Mouse (Mus musculus) cerebellum, adult 9-11 months (tissue): Measurements from ENCODE around the gene Cbln3.
A peak's percentile ranks its signal among the peaks of the same experiment; 100 is the strongest.

Experiments used
- DNase-seq: peaks from one replicate; pipeline ENCODE4 v3.0.0; 2022

Cbln3 gene

DNA sequence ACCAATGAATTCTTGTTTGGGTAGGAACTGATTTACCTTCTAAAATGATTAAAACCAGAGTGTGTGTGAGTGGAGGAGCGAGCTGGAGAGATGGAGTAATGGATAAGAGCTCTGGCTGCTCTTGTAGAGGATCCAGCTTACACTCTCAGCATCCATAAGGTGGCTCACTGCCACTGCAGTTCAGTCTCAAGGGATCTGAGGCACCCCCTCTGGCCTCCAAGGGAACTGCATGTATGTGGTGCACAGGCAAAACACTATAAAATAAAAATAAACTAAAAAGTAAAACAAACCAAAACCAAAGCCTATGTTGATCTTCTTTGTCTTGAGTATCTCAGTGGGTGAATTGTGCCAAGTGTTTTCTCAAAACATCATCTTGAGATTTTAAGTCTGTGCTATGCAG is 4.6 kb downstream of the Cbln3 start:
- DNase-seq, result peak; percentile 78

DNA sequence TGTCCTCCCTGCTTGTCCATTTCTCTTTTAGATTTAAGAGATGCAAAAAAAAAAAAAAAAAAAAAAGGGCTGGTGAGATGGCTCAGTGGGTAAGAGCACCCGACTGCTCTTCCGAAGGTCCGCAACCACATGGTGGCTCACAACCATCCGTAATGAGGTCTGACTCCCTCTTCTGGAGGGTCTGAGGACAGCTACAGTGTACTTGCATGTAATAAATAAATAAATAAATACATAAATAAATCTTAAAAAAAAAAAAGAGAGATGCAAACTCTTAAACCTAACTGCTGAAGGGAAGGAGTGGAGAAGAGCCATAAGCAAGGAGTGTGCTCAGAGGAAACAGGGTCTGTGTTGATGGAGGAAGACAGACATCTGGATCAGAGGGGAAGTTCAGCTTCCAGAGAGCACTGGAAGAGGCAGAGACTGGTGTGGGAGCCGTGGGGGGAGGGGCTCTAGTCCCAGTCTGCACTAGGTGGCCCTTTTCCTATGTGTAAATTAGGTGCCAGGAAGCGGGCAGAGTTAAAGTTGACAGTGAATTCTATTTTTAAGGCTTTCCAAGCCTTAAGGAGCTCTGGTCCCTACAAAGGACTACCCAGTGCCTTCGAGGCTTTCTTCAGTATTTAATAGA is 5.8 kb downstream of the Cbln3 start:
- peak; percentile 60 for DNase-seq

DNA sequence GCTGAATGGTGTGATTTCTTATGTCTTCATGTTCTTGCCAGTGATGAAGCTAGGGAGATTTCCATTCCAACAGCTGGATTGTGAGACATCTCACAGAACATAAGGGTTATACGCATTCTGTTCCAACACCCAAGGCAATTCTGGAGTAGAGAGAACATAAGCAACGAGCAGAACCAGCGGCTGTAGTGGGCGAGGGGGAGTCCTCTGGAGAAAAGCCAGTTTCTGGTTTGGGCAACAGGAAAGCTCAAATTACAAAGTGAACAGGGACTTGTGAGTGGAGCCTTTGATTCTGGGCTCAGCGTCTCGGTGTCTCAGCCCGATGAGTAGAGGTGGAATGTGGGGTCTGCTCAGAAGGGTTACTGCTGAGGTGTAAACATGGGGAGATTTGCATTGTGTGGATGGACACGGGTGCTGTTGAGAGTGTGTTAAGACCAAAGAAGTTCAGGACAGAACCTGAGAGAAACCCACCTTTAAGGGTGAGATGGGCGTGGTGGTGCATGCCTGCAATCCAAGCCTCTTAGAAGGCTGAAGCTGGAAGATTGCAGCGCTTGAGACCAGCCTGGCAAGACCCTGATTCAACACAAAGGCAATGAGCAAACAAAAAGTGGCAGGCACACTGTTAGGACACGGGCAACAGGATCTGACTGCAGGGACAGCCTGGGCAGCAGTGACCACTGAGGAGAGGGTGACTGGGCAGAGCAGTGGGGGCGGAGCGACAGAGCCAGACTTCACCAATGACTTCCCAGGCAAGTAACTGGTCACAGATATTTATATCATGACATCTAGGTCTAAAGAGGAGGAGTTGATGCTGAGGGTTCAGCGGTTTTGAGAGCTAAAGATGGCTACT is 6.5 kb downstream of the Cbln3 start:
- DNase-seq, result peak; percentile 82

DNA sequence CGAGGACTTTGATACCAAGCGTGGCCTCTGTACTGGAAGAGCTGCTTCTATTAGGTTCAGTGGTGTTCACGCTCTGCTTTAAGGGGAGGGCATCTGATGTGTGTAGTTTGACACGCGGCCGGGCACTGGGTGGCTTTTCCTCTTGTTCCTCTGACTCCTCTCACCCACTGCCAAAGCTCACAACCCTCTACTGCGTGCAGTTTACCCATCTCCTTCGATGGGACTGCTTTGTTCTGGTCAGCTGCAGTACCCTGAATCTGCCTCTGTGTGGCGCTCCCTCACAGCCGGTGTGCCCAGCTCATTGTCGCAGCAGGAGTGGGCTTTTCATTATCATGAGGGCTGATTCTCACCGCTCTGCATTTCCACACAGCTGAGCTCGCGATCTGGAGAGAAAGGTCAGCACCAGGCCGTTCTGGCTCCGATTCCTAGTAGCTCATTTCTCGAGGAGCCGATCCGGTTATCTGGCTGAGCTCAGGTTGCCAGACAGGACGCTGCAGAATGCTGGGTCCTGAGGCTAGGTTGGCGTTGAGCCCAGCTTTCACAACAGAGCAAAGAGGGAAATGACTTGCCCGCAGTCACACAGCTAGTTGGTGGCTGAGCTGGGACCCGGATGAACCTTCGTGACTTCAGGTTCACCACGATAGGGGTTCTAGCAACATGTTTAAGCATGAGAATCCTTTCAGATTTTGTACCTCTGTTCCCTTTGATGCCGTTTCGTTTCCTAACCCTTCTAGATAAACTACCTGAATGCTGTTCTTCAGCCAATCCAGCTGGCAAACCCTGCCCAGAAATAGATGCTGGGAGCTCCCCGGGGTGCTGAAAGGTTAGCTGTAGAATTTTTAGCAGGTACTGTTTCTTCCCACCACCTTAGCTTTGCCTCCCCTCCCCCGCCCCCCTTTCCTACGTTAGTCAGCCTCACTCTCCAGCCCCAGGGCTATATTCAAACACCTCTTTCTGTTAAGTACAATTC is 10.2 kb downstream of the Cbln3 start:
- DNase-seq, result peak; percentile 93

DNA sequence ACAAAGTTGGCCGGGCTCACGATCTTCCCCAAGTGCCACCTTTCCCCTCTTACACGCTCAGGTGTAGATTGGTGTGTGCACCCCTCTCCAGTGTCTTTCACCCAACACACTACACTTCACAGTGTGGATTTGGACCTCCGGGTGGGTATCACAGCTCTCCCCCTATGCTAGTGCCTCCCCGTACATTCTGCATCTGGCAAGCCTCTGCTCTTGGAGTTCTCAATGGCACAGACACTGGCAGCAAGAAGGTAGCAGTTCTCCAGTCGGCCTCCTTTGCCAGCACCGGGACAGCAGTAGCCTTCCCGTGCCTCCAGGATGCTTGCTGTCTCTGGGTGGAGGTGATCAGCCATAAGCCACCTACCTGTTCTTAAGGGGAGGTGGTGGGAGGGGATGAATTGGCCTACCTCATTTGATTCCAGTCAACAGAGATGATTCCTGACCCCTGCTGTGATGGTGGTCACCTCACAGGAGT is 10.9 kb downstream of the Cbln3 start:
- DNase-seq, result no peak

DNA sequence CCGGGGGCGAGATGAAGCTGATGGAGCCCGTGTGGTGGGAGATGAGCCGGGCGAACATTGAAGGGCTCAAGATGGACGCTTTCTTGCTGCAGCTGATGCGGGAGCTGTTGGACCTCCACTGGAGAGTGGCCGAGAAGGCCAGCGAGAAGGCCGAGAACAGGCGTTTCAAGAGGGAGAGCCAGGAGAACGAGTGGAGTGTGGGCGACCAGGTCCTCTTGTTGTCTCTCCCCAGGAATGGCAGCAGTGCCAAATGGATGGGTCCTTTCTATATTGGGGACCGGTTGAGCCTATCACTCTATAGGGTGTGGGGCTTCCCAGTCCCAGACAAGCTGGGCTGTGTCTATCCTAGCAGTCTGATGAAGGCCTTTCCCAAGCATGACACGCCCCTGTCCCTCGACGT is 11.6 kb downstream of the Cbln3 start:
- DNase-seq, result peak; percentile 66

DNA sequence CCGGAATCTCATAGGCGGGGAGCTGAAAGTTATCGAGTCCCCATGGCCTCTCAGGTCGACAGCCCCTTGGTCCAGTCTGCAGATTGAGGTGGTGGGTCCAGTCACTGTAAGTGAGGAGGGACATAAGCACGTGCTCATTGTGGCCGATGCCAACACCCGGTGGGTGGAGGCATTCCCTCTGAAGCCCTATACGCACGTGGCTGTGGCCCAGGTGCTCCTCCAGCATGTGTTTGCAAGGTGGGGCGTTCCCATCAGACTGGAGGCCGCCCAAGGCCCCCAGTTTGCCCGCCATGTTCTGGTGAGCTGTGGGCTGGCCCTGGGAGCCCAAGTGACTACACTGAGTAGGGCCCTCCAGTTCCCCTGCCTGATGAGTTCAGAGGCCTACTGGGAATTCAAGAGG is 12.2 kb downstream of the Cbln3 start:
- peak; percentile 53 for DNase-seq

DNA sequence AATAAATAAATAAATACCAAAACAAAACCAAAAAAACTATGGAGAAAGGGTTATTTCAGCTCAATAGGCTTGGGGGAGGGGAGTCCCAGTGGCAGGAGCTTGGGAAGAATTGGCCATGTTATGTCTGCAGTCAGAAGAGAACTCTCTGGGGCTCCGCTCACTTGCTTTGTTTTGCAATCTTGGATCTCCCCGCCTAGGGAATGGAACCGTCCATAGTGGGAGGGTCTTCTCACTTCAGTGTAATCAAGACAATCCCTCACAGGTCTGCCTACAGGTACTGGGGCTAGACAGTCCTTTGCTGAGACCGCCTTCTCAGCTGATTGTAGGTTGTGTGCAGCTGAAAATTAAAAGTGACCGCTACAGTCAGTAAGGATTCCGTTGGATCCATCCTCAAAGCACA is 14.7 kb downstream of the Cbln3 start:
- no peak for DNase-seq

DNA sequence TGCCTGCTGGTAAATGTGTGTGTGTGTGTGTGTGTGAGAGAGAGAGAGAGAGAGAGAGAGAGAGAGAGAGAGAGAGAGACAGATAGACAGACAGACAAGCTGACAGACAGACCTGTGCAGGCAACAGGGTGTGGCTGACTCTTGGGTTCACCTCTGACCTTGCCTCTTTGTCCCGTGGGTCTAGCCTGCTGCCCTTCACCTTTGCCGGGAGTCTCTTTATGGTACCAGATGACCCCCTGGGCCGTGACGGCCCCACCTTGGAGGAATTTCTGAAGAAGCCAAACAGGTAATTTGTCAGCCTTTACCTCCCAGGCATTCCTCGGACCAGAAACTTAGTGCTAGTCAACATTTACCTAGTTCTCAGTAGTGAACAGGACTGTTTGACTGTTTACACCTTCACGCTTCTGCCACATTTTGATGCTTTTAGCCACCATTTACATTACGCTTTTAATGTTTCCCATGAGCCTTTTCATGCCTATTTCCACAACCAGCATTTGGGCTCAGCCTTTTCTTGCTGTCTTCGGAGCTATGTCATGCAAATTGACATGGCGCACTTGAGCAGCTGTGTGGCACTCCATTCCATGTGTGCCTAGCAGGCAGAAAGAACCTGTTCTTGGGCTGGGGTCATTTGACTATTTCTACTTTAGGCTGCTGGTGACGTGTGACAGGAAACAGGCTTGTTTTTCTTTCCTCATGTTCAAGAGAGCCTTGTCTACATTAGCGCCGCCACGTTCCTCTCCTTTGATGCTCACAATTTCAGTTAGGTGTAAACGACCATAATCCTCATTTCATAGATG is 15.8 kb downstream of the Cbln3 start:
- DNase-seq, result no peak

DNA sequence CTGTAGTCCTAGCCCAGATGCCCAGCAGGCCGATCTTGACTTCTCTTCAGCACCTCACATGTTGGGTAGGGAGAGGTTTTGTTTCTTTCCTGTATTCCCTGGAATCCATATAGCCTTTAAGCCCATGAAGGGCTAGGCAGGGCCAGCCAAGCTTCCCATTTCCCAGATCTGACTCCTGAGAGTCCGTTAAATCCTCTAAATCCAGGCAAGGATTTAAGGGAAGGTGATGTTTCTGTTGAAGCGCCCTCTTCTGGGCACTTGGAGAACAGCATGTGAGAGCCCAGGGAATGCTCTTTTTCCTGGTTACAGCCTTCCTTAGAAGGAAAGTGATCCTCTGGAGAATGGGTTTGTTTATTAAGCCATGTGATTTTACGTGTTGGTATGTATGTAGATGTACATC is 17.2 kb downstream of the Cbln3 start:
- peak; percentile 50 for DNase-seq

DNA sequence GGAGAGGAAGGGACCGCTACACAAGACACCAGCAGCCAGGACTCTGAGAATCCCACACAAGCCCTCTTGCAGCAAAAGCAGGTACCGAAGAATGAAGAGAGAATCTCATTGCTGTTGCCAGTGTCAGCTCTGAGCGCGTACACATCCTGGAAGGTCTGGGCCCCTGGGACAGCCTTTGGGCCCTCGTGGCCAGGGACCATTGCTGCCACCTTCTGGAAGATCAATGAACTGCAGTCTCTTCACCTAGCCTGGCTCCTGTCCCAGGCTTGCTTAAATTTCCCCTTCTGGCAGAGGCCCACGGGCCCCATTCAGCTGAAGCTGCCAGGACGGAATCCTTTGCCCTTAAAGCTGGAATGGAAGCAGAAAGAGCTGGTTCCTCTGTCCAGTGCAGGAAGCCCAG is 20.4 kb downstream of the Cbln3 start:
- DNase-seq, result peak; percentile 69

DNA sequence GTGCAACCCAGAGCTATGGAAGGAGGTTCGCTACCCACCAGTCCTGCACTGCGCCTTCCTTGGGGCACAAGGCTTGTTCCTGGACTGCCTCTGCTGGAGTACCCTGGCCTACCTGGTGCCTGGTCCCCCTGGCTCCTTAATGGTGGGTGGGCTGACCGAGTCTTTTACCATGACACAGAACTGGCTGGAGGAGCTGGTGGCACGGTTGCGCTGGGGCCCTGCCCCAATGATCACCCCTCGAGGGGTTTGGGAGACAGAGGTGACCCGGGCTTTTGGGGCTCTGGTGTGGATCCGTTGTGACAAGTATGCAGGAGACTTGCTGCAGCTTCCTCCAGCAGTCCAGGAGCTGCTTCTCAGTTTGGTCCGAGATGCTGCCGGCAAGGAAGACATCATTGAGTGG is 21.2 kb downstream of the Cbln3 start:
- no peak for DNase-seq

DNA sequence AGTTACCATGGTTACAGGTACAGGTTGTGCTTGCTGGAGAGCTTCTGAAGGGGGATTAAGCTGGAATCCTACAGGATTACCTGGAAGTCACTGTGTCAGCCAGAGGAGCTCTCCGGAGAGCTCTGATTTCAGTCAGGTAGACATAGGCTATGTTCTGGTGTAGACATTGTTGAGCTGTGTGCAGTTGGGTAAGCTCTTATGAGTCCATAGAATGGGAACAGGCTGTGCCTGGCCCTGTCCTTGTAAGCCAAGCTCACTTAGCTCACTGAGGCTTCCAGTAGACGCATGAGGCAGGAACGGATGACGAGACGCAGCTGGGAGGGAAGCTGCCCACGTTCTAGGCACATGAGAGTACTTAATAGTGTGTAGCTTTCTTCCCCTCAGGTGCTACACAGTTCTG is 22.0 kb downstream of the Cbln3 start:
- no peak for DNase-seq

DNA sequence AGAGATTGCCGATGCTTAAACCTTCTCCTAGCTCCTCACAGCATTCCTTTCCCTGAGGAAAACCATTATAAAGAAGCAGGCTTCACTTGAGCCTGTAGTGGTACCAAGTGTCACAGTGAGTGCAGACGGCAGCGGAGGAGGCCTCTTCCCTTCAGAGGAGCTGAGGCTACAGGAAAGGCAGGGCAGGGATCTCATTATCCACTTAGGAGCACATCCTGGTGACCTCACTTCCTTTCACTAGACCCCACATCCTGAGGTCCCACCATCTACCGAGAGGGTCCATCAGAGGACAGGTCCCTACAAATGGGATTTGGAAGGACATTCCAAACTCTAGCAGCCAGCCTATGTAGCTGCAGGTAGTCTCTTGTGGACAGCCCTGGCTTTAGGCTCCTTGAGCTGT is 26.6 kb downstream of the Cbln3 start:
- DNase-seq, result no peak

DNA sequence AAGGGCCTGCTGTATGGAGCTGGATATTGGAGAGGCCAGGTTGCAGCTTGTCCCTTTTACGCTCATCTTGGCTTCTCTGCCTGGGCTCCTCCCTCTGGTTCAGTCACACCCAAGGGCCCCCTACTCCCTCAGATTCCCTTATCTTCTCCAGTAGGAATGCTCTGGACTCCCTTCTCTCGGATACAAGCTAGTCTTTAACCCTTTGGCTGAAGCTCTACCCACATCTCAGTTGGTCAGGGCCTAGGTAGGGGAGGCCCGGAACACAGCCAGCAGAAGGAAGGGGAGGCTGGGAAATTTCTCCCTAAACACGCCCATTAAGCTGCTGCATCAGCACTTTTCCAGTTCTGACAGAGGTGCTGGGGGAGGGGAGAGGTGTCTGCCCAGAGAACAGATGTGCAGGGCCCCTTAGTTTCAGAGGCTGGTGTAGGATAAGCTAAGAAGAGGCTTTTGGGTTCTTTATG is 29.1 kb downstream of the Cbln3 start:
- DNase-seq, result no peak

DNA sequence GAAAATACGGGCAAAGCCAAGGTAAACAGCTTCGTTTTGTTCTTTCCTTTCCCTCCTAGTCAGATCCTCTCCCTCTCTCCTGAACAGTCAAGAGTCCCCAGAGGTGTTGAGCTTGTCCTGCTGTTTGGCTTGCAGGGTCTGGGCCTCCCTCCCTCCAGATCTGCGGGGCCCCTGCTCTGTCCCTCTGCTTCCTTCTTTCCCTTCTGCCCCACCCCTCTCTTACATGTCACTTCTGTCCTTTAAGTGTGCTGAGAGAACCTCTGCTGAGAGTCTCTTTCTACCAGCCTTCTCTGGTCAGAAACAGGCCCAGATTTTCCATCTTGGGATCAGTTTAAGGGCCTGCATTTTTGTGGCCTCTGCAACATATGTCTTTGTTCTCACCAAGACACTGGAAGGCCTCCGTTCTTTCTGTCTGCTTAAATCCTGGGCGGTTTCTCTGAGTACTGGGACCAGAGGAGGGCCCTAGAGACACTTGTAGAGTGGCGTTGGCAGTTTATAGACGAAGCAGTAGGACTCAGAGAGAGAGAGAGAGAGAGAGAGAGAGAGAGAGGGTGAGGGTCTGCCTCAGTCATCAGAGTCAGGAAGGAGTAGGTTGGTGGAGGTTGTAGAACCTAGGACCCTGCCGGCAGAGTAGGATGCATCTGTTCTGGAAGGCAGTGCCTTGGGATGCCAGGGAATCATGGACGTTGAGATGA is 29.6 kb downstream of the Cbln3 start:
- no peak for DNase-seq

DNA sequence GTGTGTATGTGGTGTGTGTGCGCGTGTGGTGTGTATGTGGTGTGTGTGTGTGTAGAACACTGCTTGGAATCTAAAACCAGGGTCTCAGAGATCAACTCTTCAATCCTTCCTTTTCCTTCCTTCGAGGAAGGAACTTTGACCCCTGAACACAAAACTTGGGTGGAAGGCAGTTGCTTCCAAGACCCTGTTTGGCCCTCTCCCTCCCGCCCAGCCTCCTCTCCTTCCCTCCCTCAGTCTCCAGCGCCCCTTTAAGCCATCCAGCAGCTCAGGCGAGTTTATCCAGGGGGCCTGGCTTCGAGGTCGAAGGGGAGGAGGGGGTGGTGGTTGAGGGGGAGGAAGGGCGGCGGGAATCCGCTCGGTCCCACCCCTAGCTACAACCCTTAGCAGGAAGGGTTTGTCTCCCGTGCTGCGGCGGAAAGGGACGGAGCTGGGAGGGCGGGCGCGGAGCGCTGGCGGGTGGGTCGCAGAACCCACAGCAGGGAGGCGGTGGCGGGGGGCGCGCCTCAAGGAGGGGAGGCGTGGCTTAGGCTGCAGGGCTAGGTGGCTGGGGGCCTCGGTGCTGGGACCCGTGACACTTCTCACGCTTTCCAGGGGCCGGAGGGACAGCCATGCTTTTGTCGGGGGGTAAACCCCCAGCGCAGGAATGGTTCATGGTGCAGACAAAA is 30.4 kb downstream of the Cbln3 start, which contains the start of gene Nynrin:
Nynrin (plus strand) TSS at position 390 of the 665 bp plus-strand sequence.
- DNase-seq, result no peak

DNA sequence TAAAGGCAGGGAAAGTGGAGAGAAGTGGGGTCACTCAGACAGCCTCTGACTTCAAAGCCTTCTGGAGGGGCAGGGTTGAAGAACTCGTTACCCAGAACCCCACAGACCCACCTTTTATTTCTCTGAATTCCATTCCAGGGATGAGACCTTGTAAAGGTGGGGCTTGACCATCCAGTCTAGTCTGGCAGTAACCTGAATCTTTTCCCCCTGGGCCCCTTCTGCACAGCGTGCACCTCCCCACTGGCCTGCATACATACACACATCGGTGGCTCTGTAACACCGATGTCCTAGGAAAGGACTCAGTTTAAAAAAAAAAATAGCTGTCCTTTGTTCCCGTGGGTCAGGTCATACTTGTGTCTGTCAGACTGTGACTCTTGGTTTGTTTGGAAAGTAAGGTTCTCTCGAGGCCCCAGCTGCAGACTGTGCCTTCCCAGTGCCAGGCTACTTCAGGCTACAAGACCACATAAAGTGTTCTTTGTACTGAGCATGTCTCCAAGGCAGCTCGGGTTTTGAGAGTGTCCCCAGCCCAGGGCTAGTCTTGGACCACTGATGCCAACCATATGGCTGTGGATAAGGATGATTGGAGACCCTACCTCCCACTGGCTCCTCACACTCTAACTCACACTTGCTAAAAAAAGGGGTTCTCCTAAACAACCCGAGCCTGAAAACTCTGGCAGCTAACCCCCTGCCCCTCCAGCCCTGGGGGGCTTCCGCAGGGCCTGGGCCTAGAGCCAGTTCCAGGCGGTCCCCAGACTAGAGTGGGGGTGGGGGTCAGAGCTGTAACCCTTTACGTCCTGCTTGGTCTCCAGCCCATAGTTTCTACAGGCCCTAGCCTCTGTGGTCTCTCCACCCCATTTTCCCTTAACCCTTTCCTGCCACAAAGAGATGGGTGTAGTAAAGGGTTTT is 31.3 kb downstream of the Cbln3 start:
- no peak for DNase-seq

DNA sequence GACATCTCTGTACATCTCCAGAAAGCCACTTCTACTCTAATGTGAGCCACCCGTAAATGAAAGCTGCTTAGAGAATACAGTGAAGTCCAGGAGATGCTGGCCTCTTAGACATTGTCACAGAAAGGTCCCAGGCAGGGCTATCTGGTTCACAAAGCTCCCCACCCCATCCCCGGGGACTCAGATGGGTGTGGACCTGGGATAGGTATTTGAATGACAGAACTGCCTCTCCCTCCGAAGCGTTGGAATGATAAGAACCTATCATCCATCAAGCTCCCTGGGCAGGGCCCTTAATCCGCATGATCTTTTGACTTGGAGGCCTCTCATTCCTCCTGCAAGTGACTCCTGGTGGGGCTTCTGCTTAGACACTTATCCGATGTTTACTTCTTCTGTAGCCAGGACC is 33.3 kb downstream of the Cbln3 start:
- no peak for DNase-seq
